ENCODE assay signal across 8 mouse cellular contexts in genomic region chr12:24975115-24975733, GRCm38 (mm10). TPM values are rescaled to one million over a fixed set of nuclear protein-coding genes. Genes with fewer than 3 reads are reported as not detected.
A peak's percentile ranks its signal among the peaks of the same experiment; 100 is the strongest.
DNase-seq lines count a peak whose midpoint lies in the region; ATAC-seq and TF ChIP-seq lines count a peak whose summit lies in the region.

No protein-coding gene starts in this region.

- peak overlapping the region; percentile 54 for H3K4me2 ChIP-seq in hindbrain, embryonic 12.5 days (replicated peaks)
- H3K4me2 ChIP-seq in lung, embryonic 15.5 days: peak overlapping the region; percentile 59

- TF ChIP-seq CTCF in olfactory bulb, adult 2 months (IDR thresholded peaks at IDR 0.05; ENCODE audit: insufficient read depth, low read depth, low read length): 0 out of 2 replicates have a peak, but pooled peaks have one; percentile 7
- no peak for TF ChIP-seq CTCF in thymus, adult 2 months (IDR thresholded peaks at IDR 0.05; ENCODE audit: borderline replicate concordance, control insufficient read depth, extremely low read depth, insufficient read depth, low read length, poor library complexity)

- peak overlapping the region; percentile 94 for H3K27ac ChIP-seq in hindbrain, embryonic 12.5 days
- H3K27ac ChIP-seq in lung, embryonic 15.5 days: peak overlapping the region; percentile 77
- peak overlapping the region; percentile 68; the same call in 1 of the 2 replicates for H3K27ac ChIP-seq in olfactory bulb, adult 2 months (ENCODE audit: insufficient read depth, low read depth, low read length)
- peak overlapping the region; percentile 79 for H3K27ac ChIP-seq in thymus, adult 2 months (ENCODE audit: control insufficient read depth, insufficient read depth, low read length)

- H3K27me3 ChIP-seq in hindbrain, embryonic 12.5 days: no peaks in the 10 kb centered on the region
- H3K27me3 ChIP-seq in lung, embryonic 15.5 days: no peaks in the 10 kb centered on the region
- H3K27me3 ChIP-seq in thymus, adult 2 months (ENCODE audit: control insufficient read depth, insufficient read depth, low read length): no peaks in the 10 kb centered on the region

- WGBS in hindbrain, embryonic 12.5 days: under 1% methylated on average over 30 of the region's 31 CpGs
- WGBS in lung, embryonic 15.5 days: under 1% methylated on average over 23 of the region's 31 CpGs
- WGBS in olfactory bulb, adult 2 months: under 1% methylated on average over 31 of the region's 31 CpGs
- WGBS in thymus, adult 2 months: 2% methylated on average over 28 of the region's 31 CpGs

- H3K36me3 ChIP-seq in hindbrain, embryonic 12.5 days: no peaks in the 10 kb centered on the region
- no peaks in the 10 kb centered on the region for H3K36me3 ChIP-seq in lung, embryonic 15.5 days
- no peaks in the 10 kb centered on the region for H3K36me3 ChIP-seq in thymus, adult 2 months (ENCODE audit: control insufficient read depth, insufficient read depth, low read length)

- H3K9me3 ChIP-seq in hindbrain, embryonic 12.5 days (replicated peaks): no peaks in the 10 kb centered on the region
- H3K9me3 ChIP-seq in lung, embryonic 15.5 days: no peaks in the 10 kb centered on the region

- peak overlapping the region; percentile 81 for H3K9ac ChIP-seq in hindbrain, embryonic 12.5 days
- H3K9ac ChIP-seq in lung, embryonic 15.5 days: peak overlapping the region; percentile 54

- TF ChIP-seq POLR2A in olfactory bulb, adult 2 months (IDR thresholded peaks at IDR 0.05; ENCODE audit: insufficient read depth, low read depth, low read length): no peak
- TF ChIP-seq POLR2A in thymus, adult 2 months (IDR thresholded peaks at IDR 0.05; ENCODE audit: control insufficient read depth, extremely low read depth, insufficient read depth, low read length, poor library complexity): no peak

- peak; percentile 24 for DNase-seq in WW6 (ENCODE audit: low read depth, low spot score)
- DNase-seq in cerebellum, postnatal 14 days: peak; percentile 77 to 82
- peak; percentile 27 to 63 for DNase-seq in frontal cortex, postnatal 10 days (ENCODE audit: low spot score in 2 of 2)
- DNase-seq in layer of hippocampus, adult 9-11 months: peak; percentile 73
- peak; percentile 63 for DNase-seq in thymus, adult 2 months

- H3K4me3 ChIP-seq in hindbrain, embryonic 12.5 days: peak overlapping the region; percentile 81
- H3K4me3 ChIP-seq in lung, embryonic 15.5 days: peak overlapping the region; percentile 82
- peak overlapping the region; percentile 85 for H3K4me3 ChIP-seq in olfactory bulb, adult 2 months (ENCODE audit: insufficient read depth, low read depth, low read length)
- peak overlapping the region; percentile 61 for H3K4me3 ChIP-seq in thymus, adult 2 months (ENCODE audit: control insufficient read depth, insufficient read depth, low read length)

- 0 out of 2 replicates have a peak, but pooled peaks cover 3% of the 10 kb centered on the region for H3K4me1 ChIP-seq in hindbrain, embryonic 12.5 days
- peaks cover 8% of the 10 kb centered on the region; the same call in 1 of the 2 replicates for H3K4me1 ChIP-seq in lung, embryonic 15.5 days
- peaks cover 5% of the 10 kb centered on the region; the same call in 1 of the 2 replicates for H3K4me1 ChIP-seq in olfactory bulb, adult 2 months (ENCODE audit: control insufficient read depth, insufficient read depth, low read length)
- H3K4me1 ChIP-seq in thymus, adult 2 months (replicated peaks; ENCODE audit: control insufficient read depth, insufficient read depth, low read length): peaks cover 22% of the 10 kb centered on the region

- ATAC-seq in hindbrain, embryonic 12.5 days (ENCODE audit: low FRiP score): peak; percentile 85
- ATAC-seq in lung, embryonic 15.5 days (ENCODE audit: borderline replicate concordance, extremely low read depth, low FRiP score, low TSS enrichment): peak; percentile 77

RNA-seq across cellular contexts. Expression of gene Kidins220, which starts 0.5 kb away (rescaled TPM):
- 103 and 106 TPM in 2 replicates for polyA plus RNA-seq in hindbrain, embryonic 12.5 days (2016; fragmentation: Nextera tagmentation; extraction: Ambion mirVana)
- 17.7 and 20.6 TPM in 2 replicates for polyA plus RNA-seq in lung, embryonic 15.5 days (2015; fragmentation: Nextera tagmentation; extraction: Ambion mirVana)
- 235 and 458 TPM in 2 replicates for polyA plus RNA-seq in olfactory bulb, adult 2 months (2012; ENCODE audit: insufficient read depth, insufficient read length, low replicate concordance, missing spikeins)
- 72.1 and 76.2 TPM in 2 replicates for polyA plus RNA-seq in thymus, adult 2 months (2012; rRNA removed)

Comparison
In these comparisons a context has a peak if more than half of its experiments do, and no peak if none do; other contexts are left out.
1. Peak in every context shown above with its lines: DNase-seq, ATAC-seq, H3K4me3 ChIP-seq and H3K27ac ChIP-seq.
2. DNase-seq: peak in every context shown above with its lines; median percentile 80 in cerebellum, postnatal 14 days; 73 in layer of hippocampus, adult 9-11 months; 63 in thymus, adult 2 months; 45 in frontal cortex, postnatal 10 days; 24 in WW6.